Mouse (Mus musculus) testis, adult 2 months (tissue): ENCODE measurements around the gene Lyz1. TPM values are rescaled to one million over a fixed set of nuclear protein-coding genes. Genes with fewer than 3 reads are reported as not detected.
"Not testable (repeated sequence)": the region's sequence is repeated elsewhere in the genome, so short reads cannot be mapped to it uniquely, and the experiment has no call there.

Experiments used
- H3K27ac ChIP-seq: fragments of 200-500 bp; 2 replicates; pipeline ENCODE4 v1.5.1; 2012; ENCODE audit warnings: low read depth, low read length; ENCODE audit not compliant: control insufficient read depth, insufficient read depth
- H3K27me3 ChIP-seq: fragments of 200-500 bp; 2 replicates; pipeline ENCODE4 v1.6.1; 2012; ENCODE audit warnings: mild to moderate bottlenecking, low read length, moderate library complexity; ENCODE audit not compliant: control insufficient read depth, insufficient read depth
- H3K36me3 ChIP-seq: fragments of 200-500 bp; 2 replicates; pipeline ENCODE4 v1.6.1; 2012; ENCODE audit warnings: mild to moderate bottlenecking, low read length; ENCODE audit not compliant: control insufficient read depth, insufficient read depth
- H3K4me1 ChIP-seq: fragments of 200-500 bp; 2 replicates; pipeline ENCODE4 v1.6.1; 2012; ENCODE audit warnings: low read length; ENCODE audit not compliant: control insufficient read depth, insufficient read depth
- H3K4me3 ChIP-seq: fragments of 200-500 bp; 2 replicates; pipeline ENCODE4 v1.5.1; 2012; ENCODE audit warnings: low read depth, mild to moderate bottlenecking, low read length, moderate library complexity, mixed read lengths; ENCODE audit not compliant: control insufficient read depth
- CTCF ChIP-seq: fragments of 200-500 bp; IDR thresholded peaks from 2 replicates; pipeline ENCODE4 v1.5.1; 2012; ENCODE audit warnings: low read depth, mild to moderate bottlenecking, inconsistent platforms, low read length, moderate library complexity; ENCODE audit not compliant: control insufficient read depth, insufficient read depth, insufficient replicate concordance
- POLR2A ChIP-seq: fragments of 200-500 bp; IDR thresholded peaks from 2 replicates; pipeline ENCODE4 v1.6.1; 2012; ENCODE audit warnings: low read depth, mild to moderate bottlenecking, inconsistent platforms, low read length, moderate library complexity; ENCODE audit not compliant: control insufficient read depth
- polyA plus RNA-seq: library from polyadenylated mRNA; depleted of rRNA; stranded (reverse); fragments of >200 nt; gene quantifications from 2 replicates; pipeline ENCODE4 v1.2.3, GENCODE M21; 2012

The Lyz1 gene
- polyA plus RNA-seq, 1 experiment = 0.23 TPM

DNA sequence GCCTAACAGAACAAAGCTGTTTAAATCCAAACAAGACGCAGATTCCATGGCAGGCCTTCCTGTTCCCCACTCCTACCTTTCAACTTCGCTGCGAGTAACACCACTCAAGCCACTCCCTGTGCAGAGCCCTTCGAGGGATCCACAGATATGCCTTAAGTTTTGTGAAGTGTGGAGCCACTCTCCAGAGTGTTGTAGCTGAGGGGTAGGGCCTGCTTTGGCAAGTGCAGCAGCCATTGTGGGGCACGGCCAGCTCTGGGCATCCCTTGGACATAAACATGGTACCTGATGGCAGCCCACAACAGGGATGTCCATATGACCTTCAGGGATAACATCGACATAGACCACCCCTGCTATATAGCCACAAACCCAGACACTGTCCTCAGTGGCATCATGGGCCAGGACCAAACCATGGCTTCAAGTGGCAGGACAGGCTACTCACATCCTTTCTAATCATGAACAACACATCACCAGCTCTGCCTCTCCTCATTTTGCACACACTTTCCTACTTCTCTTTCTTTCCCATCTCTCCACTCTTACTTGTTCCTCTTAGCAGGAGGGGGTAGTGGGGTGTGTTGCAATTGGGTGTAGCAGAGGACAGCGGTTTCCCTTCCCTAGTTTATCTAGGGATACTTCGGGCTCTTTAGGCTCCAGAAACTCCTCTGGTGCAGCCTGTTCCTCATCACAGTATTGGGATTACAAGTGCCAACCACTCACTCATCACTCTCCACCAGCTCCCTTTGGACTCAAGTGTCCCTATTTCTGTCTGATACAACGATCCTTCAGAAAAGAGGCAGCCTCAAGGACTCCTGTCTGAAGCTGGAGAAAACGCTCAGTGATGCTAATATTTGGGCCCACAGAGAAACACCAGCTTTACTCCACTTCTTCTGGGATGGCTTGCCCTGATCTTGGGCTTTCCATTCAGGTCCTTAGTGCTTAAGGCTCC lies 7.8 kb downstream of the Lyz1 start:
- Histone ChIP-seq H3K36me3 (no peaks in the 10 kb centered on the region), H3K27me3 (no peaks in the 10 kb centered on the region), H3K4me1 (no peaks in the 10 kb centered on the region), H3K27ac (no peak overlapping the region), H3K4me3 (no peak overlapping the region)
- no peak for TF ChIP-seq CTCF
- no peak for TF ChIP-seq POLR2A

DNA sequence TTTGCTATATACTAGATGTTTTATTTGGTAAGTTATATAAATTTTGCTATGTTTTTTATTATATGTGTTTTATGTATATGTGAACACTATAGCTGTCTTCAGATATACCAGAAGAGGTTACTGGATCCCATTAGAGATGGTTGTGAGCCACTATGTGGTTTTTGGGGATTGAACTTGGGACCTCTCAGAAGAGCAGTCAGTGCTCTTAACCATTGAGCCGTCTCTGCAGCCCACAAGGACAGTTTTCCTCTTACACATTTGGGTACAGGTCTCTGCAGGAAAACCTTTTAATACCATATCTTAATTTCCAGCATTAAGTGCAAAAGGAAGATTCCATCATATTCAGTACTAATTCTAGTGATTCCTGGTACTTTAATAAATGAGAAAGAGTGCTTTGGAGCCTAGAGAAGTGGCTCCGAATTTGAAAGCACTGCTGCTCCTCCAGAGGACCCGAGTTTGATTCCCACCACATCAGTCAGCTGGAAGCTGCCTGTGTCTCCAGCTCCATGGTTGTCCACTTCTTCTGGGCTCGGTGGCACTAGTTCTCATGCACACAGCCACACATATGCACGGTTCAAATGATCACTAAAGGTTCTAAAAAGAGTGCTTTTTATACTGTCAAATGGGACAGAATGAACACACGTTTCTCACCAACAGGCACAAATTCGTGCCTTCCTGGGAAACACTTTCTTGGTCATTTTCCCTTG lies 8.6 kb downstream of the Lyz1 start:
- Histone ChIP-seq H3K4me3 (no peak overlapping the region), H3K36me3 (no peaks in the 10 kb centered on the region), H3K27me3 (no peaks in the 10 kb centered on the region), H3K4me1 (no peaks in the 10 kb centered on the region), H3K27ac (no peak overlapping the region)
- TF ChIP-seq POLR2A = no peak
- TF ChIP-seq CTCF = no peak

DNA sequence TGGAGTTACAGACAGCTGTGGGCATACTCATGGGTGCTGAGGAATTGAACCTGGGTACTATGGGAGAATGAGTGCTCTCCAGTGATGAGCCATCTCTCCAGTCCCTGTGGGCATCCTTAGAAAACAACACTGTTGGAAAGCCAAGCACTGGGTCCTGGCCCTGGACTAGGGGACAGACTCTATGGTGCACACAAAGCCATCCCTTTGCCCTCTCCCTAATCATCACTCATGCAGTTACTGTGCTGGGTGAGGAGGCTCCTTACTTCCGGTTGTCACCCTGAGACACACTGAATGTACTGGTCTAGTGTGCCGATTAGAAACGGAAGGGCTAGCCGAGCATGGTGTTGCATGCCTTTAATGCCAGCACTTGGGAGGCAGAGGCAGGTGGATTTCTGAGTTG lies 9.5 kb downstream of the Lyz1 start:
- not testable (repeated sequence) for H3K4me1 ChIP-seq, H3K27ac ChIP-seq, H3K4me3 ChIP-seq, H3K27me3 ChIP-seq, H3K36me3 ChIP-seq

DNA sequence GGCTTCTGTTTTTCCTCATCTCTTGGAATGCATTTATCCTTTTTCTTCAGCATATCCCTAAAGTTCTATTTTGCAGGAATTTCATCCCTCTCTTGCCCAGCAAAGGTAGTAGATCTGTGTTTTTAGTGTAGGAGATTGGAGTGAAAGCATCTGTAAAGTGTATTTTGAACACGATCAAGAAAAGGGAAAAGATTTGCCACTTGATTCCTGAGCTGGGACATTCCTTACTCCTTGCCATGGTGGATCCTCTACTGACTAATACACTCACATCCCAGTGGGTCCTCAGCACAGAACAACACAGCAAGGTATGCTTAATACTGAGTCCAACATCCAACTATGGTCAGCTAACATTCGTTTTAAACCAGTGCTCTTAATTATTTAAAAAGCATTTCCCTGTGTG lies 10.1 kb downstream of the Lyz1 start:
- TF ChIP-seq CTCF (no peak), POLR2A (no peak)
- Histone ChIP-seq H3K27ac (no peak overlapping the region), H3K4me3 (no peak overlapping the region), H3K4me1 (no peaks in the 10 kb centered on the region), H3K36me3 (no peaks in the 10 kb centered on the region), H3K27me3 (no peaks in the 10 kb centered on the region)

DNA sequence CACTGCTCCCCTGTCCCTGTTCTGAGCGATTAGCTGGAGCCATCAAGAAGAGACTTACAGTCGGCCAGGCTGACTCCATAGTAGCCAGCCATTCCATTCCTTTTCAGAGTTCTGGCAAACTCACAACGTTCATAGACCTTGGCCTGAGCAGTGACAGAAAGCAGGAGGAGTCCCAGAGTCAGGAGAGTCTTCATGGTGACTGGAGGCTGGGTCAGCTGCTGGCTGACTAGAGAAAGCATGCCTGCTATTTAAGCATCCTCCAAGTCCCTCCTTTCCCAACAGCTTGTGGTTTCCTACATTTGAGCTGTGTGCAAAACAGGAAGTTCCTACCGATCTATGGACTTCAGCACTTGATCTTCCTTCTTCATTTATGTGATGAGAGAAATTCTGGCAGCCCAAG lies 10.6 kb downstream of the Lyz1 start, which contains the start of gene Lyz2:
Lyz2 (minus strand) TSS at position 273 of the 400 bp plus-strand sequence.
- no peak within 1 kb of the TSS for H3K4me3 ChIP-seq
- H3K27ac ChIP-seq = no peak within 1 kb of the TSS
- no peaks in the 10 kb centered on the region for H3K4me1 ChIP-seq
- no peak for TF ChIP-seq POLR2A
- no peak for TF ChIP-seq CTCF
- H3K36me3 ChIP-seq = no peaks in the 10 kb centered on the region
- H3K27me3 ChIP-seq = no peaks in the 10 kb centered on the region

DNA sequence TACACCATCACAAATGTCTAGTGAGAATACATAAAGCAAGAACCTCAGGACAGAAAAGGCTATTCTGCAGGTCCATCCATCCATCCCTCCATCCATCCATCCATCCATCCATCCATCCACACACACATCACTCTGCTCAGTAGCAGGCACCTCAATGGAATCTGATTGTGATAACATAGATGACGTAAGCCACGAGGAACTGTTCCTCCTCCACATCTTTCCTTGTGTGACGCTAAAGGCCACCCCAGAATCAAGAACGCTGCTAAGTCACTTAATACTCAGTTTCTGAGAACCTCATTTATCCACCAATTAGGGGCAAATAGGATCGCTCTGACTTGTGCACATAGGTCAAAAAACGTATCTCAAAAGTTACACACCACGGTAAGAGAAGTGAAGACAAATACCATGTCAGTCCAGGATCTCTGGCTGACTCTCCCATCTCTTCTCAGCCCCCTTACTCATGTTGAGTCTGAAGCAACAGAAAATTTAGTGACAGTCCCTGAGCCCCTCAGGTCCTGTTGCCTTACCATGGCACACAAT lies 11.2 kb downstream of the Lyz1 start:
- no peak for TF ChIP-seq POLR2A
- TF ChIP-seq CTCF = no peak
- Histone ChIP-seq H3K4me1 (no peaks in the 10 kb centered on the region), H3K27me3 (no peaks in the 10 kb centered on the region), H3K27ac (no peak overlapping the region), H3K36me3 (no peaks in the 10 kb centered on the region), H3K4me3 (no peak overlapping the region)

DNA sequence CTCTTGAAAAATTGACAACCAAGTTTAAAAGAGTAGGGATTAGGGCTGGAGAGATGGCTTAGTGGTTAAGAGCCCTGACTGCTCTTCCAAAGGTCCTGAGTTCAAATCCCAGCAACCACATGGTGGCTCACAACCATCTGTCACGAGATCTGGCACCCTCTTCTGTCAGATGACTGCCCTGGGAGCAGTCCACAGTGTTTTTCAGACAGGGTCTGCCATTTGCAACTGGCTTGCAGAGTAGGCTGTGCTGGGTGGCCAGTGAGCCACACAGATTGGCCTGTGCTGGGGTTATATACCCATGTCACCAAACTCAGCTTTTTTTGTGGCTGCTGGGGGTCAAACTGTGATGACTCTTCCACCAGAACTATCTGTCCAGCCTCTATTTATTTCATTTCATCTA lies 12.7 kb downstream of the Lyz1 start:
- H3K27ac ChIP-seq = no peak overlapping the region
- peaks cover 3% of the 10 kb centered on the region for H3K4me1 ChIP-seq
- no peak overlapping the region for H3K4me3 ChIP-seq
- TF ChIP-seq POLR2A = no peak
- TF ChIP-seq CTCF = no peak
- no peaks in the 10 kb centered on the region for H3K36me3 ChIP-seq
- no peaks in the 10 kb centered on the region for H3K27me3 ChIP-seq

DNA sequence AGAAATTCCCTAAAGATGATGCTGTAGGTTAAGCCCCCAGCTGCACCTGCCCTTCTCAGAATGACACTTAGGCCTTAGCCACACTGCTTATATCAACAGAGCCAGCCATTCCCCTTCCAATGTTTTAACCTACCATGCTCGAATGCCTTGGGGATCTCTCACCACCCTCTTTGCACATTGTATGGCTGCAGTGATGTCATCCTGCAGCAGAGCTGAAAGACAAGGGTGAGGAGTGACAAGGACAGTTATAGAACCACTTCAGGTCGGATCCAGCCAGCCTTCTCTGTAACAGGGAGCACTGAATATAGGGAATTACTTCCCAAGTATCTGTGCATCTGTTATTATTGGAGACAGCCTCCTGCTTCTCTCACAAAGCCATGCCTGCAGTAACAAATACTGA lies 14.2 kb downstream of the Lyz1 start:
- not testable (repeated sequence) for H3K36me3 ChIP-seq, H3K27ac ChIP-seq, H3K4me1 ChIP-seq, H3K4me3 ChIP-seq, H3K27me3 ChIP-seq

DNA sequence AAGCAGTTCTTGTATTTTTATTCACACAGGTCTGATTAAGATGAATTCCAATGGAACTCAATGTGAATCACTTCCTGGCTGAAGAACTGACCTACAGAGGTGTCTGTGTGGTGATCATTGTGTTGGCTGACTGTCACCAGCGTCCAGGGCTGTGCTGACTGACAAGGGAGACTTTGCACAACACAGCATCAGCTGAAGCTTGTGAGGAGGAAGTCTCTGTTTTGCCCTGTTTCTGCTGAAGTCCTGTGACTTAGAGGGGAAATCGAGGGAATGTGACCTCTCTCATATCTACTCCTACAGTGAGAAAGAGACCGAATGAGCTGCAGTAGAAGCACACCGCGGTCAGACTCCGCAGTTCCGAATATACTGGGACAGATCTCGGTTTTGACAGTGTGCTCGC lies 14.9 kb downstream of the Lyz1 start:
- H3K36me3 ChIP-seq, H3K4me3 ChIP-seq, H3K27me3 ChIP-seq, H3K4me1 ChIP-seq, H3K27ac ChIP-seq: not testable (repeated sequence)
